Mouse (Mus musculus) liver, postnatal 0 days (tissue): ENCODE measurements around the gene Cd5. TPM values are rescaled to one million over a fixed set of nuclear protein-coding genes. Genes with fewer than 3 reads are reported as not detected.
A peak's percentile ranks its signal among the peaks of the same experiment; 100 is the strongest.

Experiments
- ATAC-seq: fragments of 200-750 bp; cut with Nextera tagmentation; 2 replicates; pipeline ENCODE4 v1.8.0; 2017; ENCODE audit warnings: mild to moderate bottlenecking, moderate library complexity
- DNase-seq: peaks from one replicate; pipeline ENCODE4 v3.0.0-alpha.2; 2016
- H3K27ac ChIP-seq: fragments of 300-500 bp; sonication (generic); 2 replicates; pipeline ENCODE4 v1.5.1; 2014; ENCODE audit warnings: antibody characterized with exemption, moderate library complexity, mild to moderate bottlenecking, low read depth
- H3K27me3 ChIP-seq: fragments of 300-500 bp; sonication (generic); 2 replicates; pipeline ENCODE4 v1.6.1; 2014; ENCODE audit warnings: low read length, control low read depth, mixed read lengths; ENCODE audit not compliant: insufficient read depth
- H3K36me3 ChIP-seq: fragments of 300-500 bp; sonication (generic); replicated peaks from 2 replicates; pipeline ENCODE4 v1.6.1; 2014; ENCODE audit warnings: mild to moderate bottlenecking, control low read depth, low read length, moderate library complexity, mixed read lengths; ENCODE audit not compliant: insufficient read depth
- H3K4me1 ChIP-seq: fragments of 300-500 bp; sonication (generic); 2 replicates; pipeline ENCODE4 v1.6.1; 2014; ENCODE audit warnings: antibody characterized with exemption, mild to moderate bottlenecking, control low read depth; ENCODE audit not compliant: insufficient read depth
- H3K4me2 ChIP-seq: fragments of 300-500 bp; sonication (generic); 2 replicates; pipeline ENCODE4 v1.6.1; 2014; ENCODE audit warnings: low read depth, mild to moderate bottlenecking, low read length, moderate library complexity, mixed read lengths
- H3K4me3 ChIP-seq: fragments of 300-500 bp; sonication (generic); 2 replicates; pipeline ENCODE4 v1.5.1; 2014; ENCODE audit warnings: low read depth, low read length
- H3K9ac ChIP-seq: fragments of 300-500 bp; sonication (generic); replicated peaks from 2 replicates; pipeline ENCODE4 v1.6.1; 2014; ENCODE audit warnings: mild to moderate bottlenecking, moderate library complexity
- H3K9me3 ChIP-seq: fragments of 300-500 bp; sonication (generic); 2 replicates; pipeline ENCODE4 v1.6.1; 2016; ENCODE audit warnings: mild to moderate bottlenecking, control low read depth, low read length, mixed read lengths
- CTCF ChIP-seq: sonication (generic); IDR thresholded peaks from 2 replicates; pipeline ENCODE4 v1.5.1; 2016; ENCODE audit warnings: antibody characterized with exemption, low read depth
- EP300 ChIP-seq: IDR thresholded peaks from 2 replicates; pipeline ENCODE4 v1.6.1; 2016; ENCODE audit warnings: antibody characterized with exemption, low read depth, mild to moderate bottlenecking
- WGBS: fragments of 180-500 bp; shearing (Covaris S2); extraction: QIAGEN DNeasy Blood & Tissue Kit; methylation state at CpG from one replicate; pipeline ENCODE4 v1.1.7; 2014; ENCODE audit not compliant: insufficient replicate concordance; 5-methylcytosine and 5-hydroxymethylcytosine counted together
- polyA plus RNA-seq: library from polyadenylated mRNA; unstranded; fragments of >200 nt; fragmentation: Nextera tagmentation; extraction: Ambion mirVana; gene quantifications from 2 replicates; pipeline ENCODE4 v1.2.1, GENCODE M21; 2015

The Cd5 gene
- polyA plus RNA-seq, 1 experiment from 2014 or later, result 0.16 TPM

DNA sequence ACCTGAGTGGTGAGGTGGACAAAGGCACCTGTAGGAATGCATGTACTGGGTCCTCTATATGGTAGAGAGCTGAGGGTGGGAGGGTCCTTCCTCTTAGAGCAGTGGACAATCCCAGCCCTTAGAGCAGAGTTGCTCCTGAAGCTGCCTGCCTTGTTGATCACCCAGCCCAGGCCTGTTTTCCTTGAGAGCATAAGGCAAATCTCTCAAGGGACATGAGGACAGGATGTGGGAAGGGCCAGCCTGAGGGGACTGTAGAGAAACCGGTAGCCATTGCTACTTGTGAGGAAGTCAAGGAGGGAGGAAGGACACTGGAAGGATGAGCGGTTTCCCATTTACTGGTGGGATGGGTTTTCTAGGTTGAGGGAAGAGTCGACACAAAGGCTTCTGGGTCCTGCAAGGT lies 3.8 kb upstream of the Cd5 start:
- TF ChIP-seq CTCF, result no peak
- TF ChIP-seq EP300, result no peak
- Histone ChIP-seq H3K27ac (no peak overlapping the region), H3K9me3 (no peaks in the 10 kb centered on the region), H3K27me3 (no peaks in the 10 kb centered on the region), H3K4me2 (no peak overlapping the region), H3K4me3 (no peak overlapping the region), H3K4me1 (peaks cover 7% of the 10 kb centered on the region; the same call in 1 of the 2 replicates), H3K36me3 (no peaks in the 10 kb centered on the region), H3K9ac (no peak overlapping the region)
- 40% methylated on average over 3 of the region's 3 CpGs for WGBS
- no peak for ATAC-seq
- DNase-seq, result no peak

DNA sequence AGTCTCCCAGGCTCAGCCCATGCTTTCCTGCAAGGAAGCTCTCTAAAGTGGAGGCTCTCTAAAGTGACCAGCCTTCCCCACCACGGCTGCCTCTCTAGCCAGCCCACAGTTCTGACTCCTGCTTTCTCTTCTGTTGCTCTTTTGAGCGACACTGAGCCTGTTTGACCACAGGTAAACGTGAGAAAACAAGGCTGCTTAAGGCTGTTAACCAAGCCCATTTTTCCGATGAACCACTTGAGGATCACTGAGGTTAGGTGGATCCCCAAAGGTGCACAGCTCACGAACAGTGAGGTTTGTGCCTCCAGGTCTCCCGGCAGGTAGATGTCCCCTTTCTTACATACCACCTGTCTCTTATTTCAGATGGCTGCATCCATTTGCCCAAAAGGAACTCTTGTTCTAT lies 3.3 kb upstream of the Cd5 start:
- Histone ChIP-seq H3K4me2 (no peak overlapping the region), H3K4me1 (peaks cover 7% of the 10 kb centered on the region; the same call in 1 of the 2 replicates), H3K36me3 (no peaks in the 10 kb centered on the region), H3K9me3 (no peaks in the 10 kb centered on the region), H3K27ac (no peak overlapping the region), H3K27me3 (no peaks in the 10 kb centered on the region), H3K4me3 (no peak overlapping the region), H3K9ac (no peak overlapping the region)
- 59% methylated on average over 6 of the region's 6 CpGs for WGBS
- TF ChIP-seq EP300 (no peak), CTCF (no peak)
- DNase-seq (no peak), ATAC-seq (no peak)

DNA sequence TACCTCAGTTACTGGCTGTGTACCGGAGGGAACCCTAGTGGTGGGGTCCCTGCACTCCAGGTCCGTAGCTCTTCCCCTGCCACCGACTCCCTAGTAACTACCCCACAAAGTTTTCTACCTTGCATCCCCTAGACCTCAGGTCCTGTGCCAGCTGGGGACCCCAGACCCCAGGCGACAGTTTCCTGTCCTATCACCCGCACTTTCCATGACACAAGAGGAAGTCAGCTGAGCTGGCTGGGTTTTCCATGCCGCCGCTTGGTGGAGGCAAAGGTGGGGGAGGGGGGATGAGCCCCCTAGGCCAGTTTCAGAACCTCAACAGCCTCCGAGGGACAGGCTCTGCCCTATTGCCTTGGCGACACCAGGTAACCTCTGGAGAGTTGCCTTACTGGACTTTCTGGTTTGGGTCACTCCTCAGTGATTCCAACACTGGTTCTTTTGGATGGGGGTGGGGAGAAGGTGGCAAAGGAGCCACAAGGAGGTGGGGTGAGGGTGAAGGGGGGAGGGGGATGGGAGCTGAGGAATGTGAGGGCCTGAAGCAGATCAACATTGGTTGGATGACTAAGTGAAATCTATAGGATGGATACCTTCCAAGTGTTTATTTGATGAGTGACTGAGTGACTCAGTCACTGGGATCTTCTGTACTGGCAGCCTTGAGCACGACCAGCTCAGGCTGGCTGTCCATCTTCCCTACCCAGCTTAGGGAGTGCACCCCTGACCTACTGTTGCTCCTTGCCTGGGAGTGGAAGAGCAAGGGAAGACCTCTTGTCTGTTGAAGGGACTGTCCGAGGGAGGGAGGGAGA lies 2.0 kb upstream of the Cd5 start:
- Histone ChIP-seq H3K27ac (no peak overlapping the region), H3K9me3 (no peaks in the 10 kb centered on the region), H3K4me2 (no peak overlapping the region), H3K9ac (no peak overlapping the region; the same call in 1 of the 2 replicates), H3K27me3 (no peaks in the 10 kb centered on the region), H3K4me1 (peaks cover 7% of the 10 kb centered on the region; the same call in 1 of the 2 replicates), H3K36me3 (no peaks in the 10 kb centered on the region), H3K4me3 (no peak overlapping the region)
- ATAC-seq (no peak; the same call in 1 of the 2 replicates), DNase-seq (peak; percentile 39)
- no peak for TF ChIP-seq EP300
- no peak for TF ChIP-seq CTCF
- WGBS, result 19% methylated on average over 11 of the region's 11 CpGs

DNA sequence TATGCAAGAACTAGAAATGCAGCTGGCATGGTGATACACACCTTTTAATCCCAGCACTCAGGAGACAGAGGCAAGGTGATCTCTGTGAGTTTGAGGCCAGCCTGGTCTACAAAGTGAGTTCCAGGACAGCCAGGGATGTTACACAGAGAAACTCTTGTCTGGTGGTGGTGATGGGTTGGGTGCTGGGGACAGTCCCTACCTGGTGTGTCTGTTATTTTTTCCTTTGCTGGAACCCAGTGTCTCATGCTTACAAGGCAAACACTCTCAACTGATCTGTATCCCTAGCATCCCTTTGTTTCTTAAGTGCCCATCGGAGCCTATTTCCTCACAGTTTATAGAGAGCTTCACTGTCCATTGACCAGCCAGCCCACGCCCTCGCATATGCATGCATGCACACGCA lies 1.1 kb upstream of the Cd5 start:
- Histone ChIP-seq H3K27ac (no peak overlapping the region), H3K36me3 (no peaks in the 10 kb centered on the region), H3K4me2 (no peak overlapping the region), H3K27me3 (no peaks in the 10 kb centered on the region), H3K9ac (no peak overlapping the region), H3K4me1 (peaks cover 7% of the 10 kb centered on the region; the same call in 1 of the 2 replicates), H3K4me3 (no peak overlapping the region), H3K9me3 (no peaks in the 10 kb centered on the region)
- WGBS, result 83% methylated on average over 4 of the region's 4 CpGs
- TF ChIP-seq CTCF (no peak), EP300 (no peak)
- DNase-seq, result no peak
- ATAC-seq, result no peak

DNA sequence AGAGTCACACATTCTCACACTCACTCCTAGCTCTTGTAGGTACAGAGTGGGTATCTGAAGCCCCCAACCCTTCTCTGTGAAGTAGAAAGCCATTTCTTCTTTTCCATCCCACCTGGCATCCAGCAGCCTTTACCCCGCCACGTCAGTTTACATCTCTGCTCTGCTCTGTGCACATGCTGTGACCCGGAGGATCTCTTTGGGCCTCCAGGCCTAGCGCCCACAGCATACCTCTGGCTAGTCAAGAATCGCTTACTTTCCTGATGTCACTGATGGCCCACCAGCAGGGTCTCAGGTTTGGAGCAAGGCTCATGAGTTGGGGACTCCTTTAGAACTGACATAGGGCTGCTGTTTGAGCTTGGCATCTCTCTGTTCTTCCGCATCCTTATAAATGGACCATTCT lies 764 bp downstream of the Cd5 start:
- ATAC-seq, result no peak
- no peak for DNase-seq
- WGBS, result 84% methylated on average over 6 of the region's 6 CpGs
- no peak overlapping the region for H3K9ac ChIP-seq
- H3K4me3 ChIP-seq, result no peak overlapping the region
- no peak overlapping the region for H3K4me2 ChIP-seq
- H3K27me3 ChIP-seq, result no peaks in the 10 kb centered on the region
- TF ChIP-seq CTCF, result no peak
- TF ChIP-seq EP300, result no peak
- no peaks in the 10 kb centered on the region for H3K9me3 ChIP-seq
- H3K4me1 ChIP-seq, result peaks cover 7% of the 10 kb centered on the region; the same call in 1 of the 2 replicates
- H3K36me3 ChIP-seq, result no peaks in the 10 kb centered on the region
- no peak overlapping the region for H3K27ac ChIP-seq

DNA sequence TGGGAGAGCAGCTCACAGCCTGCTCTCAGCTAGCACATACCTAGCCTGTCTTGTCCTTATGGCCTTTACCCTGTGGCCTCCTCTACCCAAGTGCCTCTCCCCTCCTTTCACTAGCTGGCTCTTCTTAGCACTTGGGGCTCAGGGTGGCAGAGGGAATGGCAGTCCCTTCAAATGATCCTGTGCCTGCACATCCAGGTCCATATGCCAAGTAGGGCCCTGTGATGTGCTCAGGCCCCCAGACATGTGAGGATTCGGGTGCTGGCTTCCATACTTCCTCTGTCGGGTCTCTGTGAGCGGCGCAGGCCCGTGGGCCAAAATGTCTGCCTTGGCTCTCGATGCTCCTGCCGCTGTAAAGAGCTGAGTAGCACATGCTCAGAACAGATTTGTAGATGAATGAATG lies 2.9 kb downstream of the Cd5 start:
- no peaks in the 10 kb centered on the region for H3K9me3 ChIP-seq
- H3K36me3 ChIP-seq, result no peaks in the 10 kb centered on the region
- TF ChIP-seq CTCF, result no peak
- no peak for TF ChIP-seq EP300
- 87% methylated on average over 7 of the region's 7 CpGs for WGBS
- no peak overlapping the region for H3K4me2 ChIP-seq
- no peaks in the 10 kb centered on the region for H3K27me3 ChIP-seq
- peaks cover 3% of the 10 kb centered on the region; the same call in 1 of the 2 replicates for H3K4me1 ChIP-seq
- H3K9ac ChIP-seq, result no peak overlapping the region
- DNase-seq (no peak), ATAC-seq (no peak)
- H3K4me3 ChIP-seq, result no peak overlapping the region
- no peak overlapping the region for H3K27ac ChIP-seq
